Mouse (Mus musculus) heart, postnatal 0 days (tissue): ENCODE results near the gene Pdzd2. TPM values are rescaled to one million over a fixed set of nuclear protein-coding genes. Genes with fewer than 3 reads are reported as not detected.

Source experiments
- ATAC-seq: fragments of 200-750 bp; cut with Nextera tagmentation; 2 replicates; pipeline ENCODE4 v1.8.0; 2017; ENCODE audit warnings: low read depth, moderate number of reproducible peaks, moderate library complexity; ENCODE audit not compliant: insufficient read depth
- DNase-seq: peaks from one replicate; pipeline ENCODE4 v3.0.0-alpha.2; 2016; ENCODE audit warnings: low spot score
- H3K27ac ChIP-seq: fragments of 300-500 bp; sonication (generic); 2 replicates; pipeline ENCODE4 v1.5.1; 2014; ENCODE audit warnings: low read depth, mild to moderate bottlenecking
- H3K27me3 ChIP-seq: fragments of 300-500 bp; sonication (generic); 2 replicates; pipeline ENCODE4 v1.6.1; 2014; ENCODE audit warnings: low read length, mixed read lengths; ENCODE audit not compliant: control insufficient read depth, insufficient read depth
- H3K36me3 ChIP-seq: fragments of 300-500 bp; sonication (generic); replicated peaks from 2 replicates; pipeline ENCODE4 v1.6.1; 2014; ENCODE audit warnings: low read length, mixed read lengths; ENCODE audit not compliant: control insufficient read depth, insufficient read depth
- H3K4me1 ChIP-seq: fragments of 300-500 bp; sonication (generic); 2 replicates; pipeline ENCODE4 v1.6.1; 2014; ENCODE audit warnings: antibody characterized with exemption; ENCODE audit not compliant: control insufficient read depth, insufficient read depth
- H3K4me2 ChIP-seq: fragments of 300-500 bp; sonication (generic); 2 replicates; pipeline ENCODE4 v1.6.1; 2014; ENCODE audit warnings: low read depth, mild to moderate bottlenecking, low read length, moderate library complexity
- H3K4me3 ChIP-seq: fragments of 300-500 bp; sonication (generic); 2 replicates; pipeline ENCODE4 v1.5.1; 2014; ENCODE audit warnings: low read depth, low read length
- H3K9ac ChIP-seq: fragments of 300-500 bp; sonication (generic); replicated peaks from 2 replicates; pipeline ENCODE4 v1.6.1; 2014; ENCODE audit warnings: low read depth, low read length, mixed read lengths
- H3K9me3 ChIP-seq: fragments of 300-500 bp; sonication (generic); replicated peaks from 2 replicates; pipeline ENCODE4 v1.6.1; 2016; ENCODE audit warnings: low read length; ENCODE audit not compliant: control insufficient read depth
- CTCF ChIP-seq: IDR thresholded peaks from 2 replicates; pipeline ENCODE4 v1.5.1; 2016; ENCODE audit warnings: antibody characterized with exemption, control low read depth, low read depth
- EP300 ChIP-seq: IDR thresholded peaks from 2 replicates; pipeline ENCODE4 v1.6.1; 2016; ENCODE audit warnings: antibody characterized with exemption, low read depth
- WGBS: fragments of 180-500 bp; shearing (Covaris S2); extraction: QIAGEN DNeasy Blood & Tissue Kit; methylation state at CpG from one replicate; pipeline ENCODE4 v1.1.7; 2014; 5-methylcytosine and 5-hydroxymethylcytosine counted together
- polyA plus RNA-seq: library from polyadenylated mRNA; unstranded; fragments of >200 nt; fragmentation: Nextera tagmentation; extraction: Ambion mirVana; gene quantifications from 2 replicates; pipeline ENCODE4 v1.2.1, GENCODE M21; 2015
- total RNA-seq: library from RNA; depleted of rRNA; stranded (reverse); fragments of >200 nt; gene quantifications from 2 replicates; pipeline ENCODE4 v1.2.3, GENCODE M21; 2014; ENCODE audit warnings: low replicate concordance

Gene Pdzd2
- total and polyA plus RNA-seq, 2 experiments from 2014 or later, result 36.1 to 86.0 TPM

- no peaks in the 10 kb centered on the region for H3K9me3 ChIP-seq
- DNase-seq, result no peak
Measured at GRCm38 (mm10) chr15:12545220-12545619, 194.5 kb downstream of the Pdzd2 start.

GRCm38 (mm10) chr15:12543686-12544325 lies 195.9 kb downstream of the Pdzd2 start:
- H3K27me3 ChIP-seq, result no peaks in the 10 kb centered on the region
- H3K36me3 ChIP-seq, result no peaks in the 10 kb centered on the region
- TF ChIP-seq EP300 (no peak), CTCF (no peak)
- 62% methylated on average over 13 of the region's 13 CpGs for WGBS
- no peak overlapping the region for H3K4me3 ChIP-seq
- H3K4me1 ChIP-seq, result 0 out of 2 replicates have a peak, but pooled peaks cover 2% of the 10 kb centered on the region
- ATAC-seq (no peak), DNase-seq (no peak)
- H3K4me2 ChIP-seq, result no peak overlapping the region
- H3K9me3 ChIP-seq, result no peaks in the 10 kb centered on the region
- H3K9ac ChIP-seq, result no peak overlapping the region
- H3K27ac ChIP-seq, result no peak overlapping the region

More at GRCm38 (mm10) chr15:12545220-12545619, 194.5 kb downstream of the Pdzd2 start:
- no peak overlapping the region for H3K4me2 ChIP-seq
- H3K9ac ChIP-seq, result no peak overlapping the region
- WGBS, result 74% methylated on average over 3 of the region's 3 CpGs
- H3K4me1 ChIP-seq, result peaks cover 5% of the 10 kb centered on the region; the same call in 1 of the 2 replicates
- no peaks in the 10 kb centered on the region for H3K27me3 ChIP-seq
- no peak for ATAC-seq
- H3K4me3 ChIP-seq, result no peak overlapping the region
- no peaks in the 10 kb centered on the region for H3K36me3 ChIP-seq
- no peak overlapping the region for H3K27ac ChIP-seq
- no peak for TF ChIP-seq EP300
- no peak for TF ChIP-seq CTCF

- TF ChIP-seq CTCF (no peak), EP300 (no peak)
- Histone ChIP-seq H3K4me2 (no peak overlapping the region), H3K4me1 (no peaks in the 10 kb centered on the region), H3K9ac (no peak overlapping the region), H3K27ac (no peak overlapping the region), H3K27me3 (no peaks in the 10 kb centered on the region), H3K36me3 (no peaks in the 10 kb centered on the region), H3K9me3 (no peaks in the 10 kb centered on the region), H3K4me3 (no peak overlapping the region)
- DNase-seq, result no peak
- 74% methylated on average over 6 of the region's 6 CpGs for WGBS
- ATAC-seq, result no peak
Measured at GRCm38 (mm10) chr15:12542316-12542715, 197.4 kb downstream of the Pdzd2 start.

GRCm38 (mm10) chr15:12539618-12540302 lies 200.0 kb downstream of the Pdzd2 start:
- TF ChIP-seq CTCF (no peak), EP300 (no peak)
- H3K9me3 ChIP-seq, result no peaks in the 10 kb centered on the region
- WGBS, result 92% methylated on average over 11 of the region's 11 CpGs
- H3K4me3 ChIP-seq, result no peak overlapping the region
- H3K36me3 ChIP-seq, result no peaks in the 10 kb centered on the region
- no peak for DNase-seq
- no peak for ATAC-seq
- no peaks in the 10 kb centered on the region for H3K27me3 ChIP-seq
- no peak overlapping the region for H3K4me2 ChIP-seq
- no peak overlapping the region for H3K9ac ChIP-seq
- H3K4me1 ChIP-seq, result 0 out of 2 replicates have a peak, but pooled peaks cover 9% of the 10 kb centered on the region
- no peak overlapping the region for H3K27ac ChIP-seq

- 82% methylated on average over 5 of the region's 5 CpGs for WGBS
- Histone ChIP-seq H3K9me3 (peaks cover 6% of the 10 kb centered on the region), H3K4me3 (no peak overlapping the region), H3K4me1 (0 out of 2 replicates have a peak, but pooled peaks cover 9% of the 10 kb centered on the region), H3K27me3 (no peaks in the 10 kb centered on the region), H3K4me2 (no peak overlapping the region), H3K9ac (no peak overlapping the region), H3K36me3 (peaks cover 7% of the 10 kb centered on the region; the same call in 1 of the 2 replicates), H3K27ac (no peak overlapping the region)
- TF ChIP-seq CTCF (no peak), EP300 (no peak)
- DNase-seq (no peak), ATAC-seq (no peak)
Measured at GRCm38 (mm10) chr15:12533254-12533653, 206.5 kb downstream of the Pdzd2 start.
